Mouse (Mus musculus): ENCODE measurements at regions not wholly inside any gene's neighbourhood (a gene's known extent, or its start where the extent isn't known, plus 50 kb on each side); places are given as distances from the start of the nearest gene placed in this dataset.

- H3K4me3 ChIP-seq = no peak overlapping the region
- no peak for DNase-seq (ENCODE audit: low spot score in 2 of 2)
- H3K27ac ChIP-seq = no peak overlapping the region
- no peak for TF ChIP-seq CTCF (conservative IDR thresholded peaks at IDR 0.05)
These were observed 133.7 kb upstream of the Mocs2 start for GRCm38 (mm10) chr13:114684298-114684697.

DNA sequence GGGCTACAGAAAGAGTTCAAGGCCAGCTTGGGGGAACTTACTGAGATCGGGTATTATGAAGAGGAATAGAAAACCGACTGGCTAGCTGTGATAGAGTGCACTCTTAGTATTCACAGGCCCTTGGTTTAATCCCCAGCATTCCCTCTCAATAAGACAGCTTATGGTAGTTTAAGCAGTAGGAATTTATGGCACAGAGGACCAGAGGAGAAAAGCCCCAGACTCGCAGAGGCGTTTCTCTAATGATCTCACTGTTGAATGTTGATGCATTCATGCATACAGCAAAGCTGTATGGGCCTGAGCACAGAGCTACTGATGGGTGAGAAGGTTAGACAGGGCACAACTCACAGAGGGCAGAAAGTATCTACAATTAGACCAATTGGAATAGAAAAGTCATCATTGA lies 132.7 kb upstream of the Mocs2 start:
- Histone ChIP-seq H3K4me3 (no peak overlapping the region), H3K27ac (no peak overlapping the region)
- TF ChIP-seq CTCF (conservative IDR thresholded peaks at IDR 0.05) = no peak
- DNase-seq (ENCODE audit: low spot score in 2 of 2) = no peak

- no peak for TF ChIP-seq CTCF (conservative IDR thresholded peaks at IDR 0.05)
- H3K4me3 ChIP-seq = no peak overlapping the region
- H3K27ac ChIP-seq = no peak overlapping the region
- DNase-seq (ENCODE audit: low spot score in 2 of 2) = no peak
These were observed 105.4 kb upstream of the Mocs2 start for GRCm38 (mm10) chr13:114712601-114713000.

DNA sequence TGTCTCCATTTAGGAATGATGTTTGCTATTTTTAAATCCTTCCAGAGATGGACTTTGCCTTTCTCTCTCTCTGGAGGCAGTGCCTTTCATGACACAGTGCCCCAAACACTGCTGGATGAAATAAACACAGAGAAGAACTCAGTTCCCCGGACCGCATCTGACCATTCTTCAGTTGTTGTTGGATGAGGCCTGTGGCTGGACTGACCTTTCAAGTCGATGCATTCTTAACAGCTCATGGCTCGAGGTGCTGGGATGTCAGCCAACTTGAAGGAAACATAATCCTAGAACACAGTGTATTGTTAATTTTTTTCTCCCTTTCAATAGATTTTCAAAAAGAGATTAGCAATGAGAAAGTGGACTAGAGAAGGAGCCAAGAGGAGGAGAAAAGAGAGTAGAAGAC lies 98.3 kb upstream of the Mocs2 start:
- no peak overlapping the region for H3K27ac ChIP-seq
- H3K4me3 ChIP-seq = no peak overlapping the region
- no peak for DNase-seq (ENCODE audit: low spot score in 2 of 2)
- TF ChIP-seq CTCF (conservative IDR thresholded peaks at IDR 0.05) = no peak

DNA sequence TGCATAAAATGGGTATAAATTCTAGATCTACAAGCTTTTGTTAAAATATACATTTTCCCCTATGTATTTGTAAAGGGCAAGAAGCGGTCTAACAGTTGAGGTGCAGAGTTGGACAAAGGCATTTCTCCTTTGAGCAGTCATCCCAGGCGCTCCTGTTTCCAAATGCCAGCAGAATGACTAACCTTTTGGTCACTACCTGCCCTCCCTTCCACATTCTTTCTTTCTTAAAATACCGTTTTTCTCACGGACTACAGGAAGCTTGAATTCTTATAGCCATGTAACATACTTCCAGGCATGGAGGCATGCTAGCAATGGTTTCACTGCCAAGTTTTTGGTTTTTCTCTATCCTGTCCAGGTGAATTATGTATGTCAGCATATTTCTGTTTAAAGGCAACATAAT lies 91.2 kb upstream of the Mocs2 start:
- no peak for TF ChIP-seq CTCF (conservative IDR thresholded peaks at IDR 0.05)
- H3K27ac ChIP-seq = no peak overlapping the region
- no peak for DNase-seq (ENCODE audit: low spot score in 2 of 2)
- no peak overlapping the region for H3K4me3 ChIP-seq

- TF ChIP-seq CTCF (conservative IDR thresholded peaks at IDR 0.05) = no peak
- DNase-seq (ENCODE audit: low spot score in 2 of 2) = no peak
- Histone ChIP-seq H3K27ac (no peak overlapping the region), H3K4me3 (no peak overlapping the region)
These were observed 83.0 kb upstream of the Mocs2 start for GRCm38 (mm10) chr13:114735066-114735465.

DNA sequence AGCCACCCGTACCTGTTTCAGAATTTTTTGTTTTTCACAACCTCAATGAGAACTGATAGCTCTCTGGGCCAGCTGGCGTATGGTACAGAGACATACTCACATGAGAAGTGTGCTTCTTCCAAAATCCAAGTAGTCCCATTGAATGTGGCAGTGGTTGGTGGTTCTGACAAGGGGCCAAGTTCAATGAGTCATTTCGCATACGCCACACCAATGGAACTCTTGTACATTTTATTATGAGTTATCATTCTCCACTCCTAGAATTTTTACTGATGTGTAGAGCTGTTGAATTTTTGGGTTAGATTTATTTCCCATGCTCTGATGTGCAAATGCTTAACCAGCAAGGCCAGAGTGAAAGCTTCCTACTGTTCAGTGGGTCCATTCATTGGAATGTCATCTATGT lies 82.0 kb upstream of the Mocs2 start:
- Histone ChIP-seq H3K4me3 (no peak overlapping the region), H3K27ac (no peak overlapping the region)
- TF ChIP-seq CTCF (conservative IDR thresholded peaks at IDR 0.05) = no peak
- no peak for DNase-seq (ENCODE audit: low spot score in 2 of 2)

DNA sequence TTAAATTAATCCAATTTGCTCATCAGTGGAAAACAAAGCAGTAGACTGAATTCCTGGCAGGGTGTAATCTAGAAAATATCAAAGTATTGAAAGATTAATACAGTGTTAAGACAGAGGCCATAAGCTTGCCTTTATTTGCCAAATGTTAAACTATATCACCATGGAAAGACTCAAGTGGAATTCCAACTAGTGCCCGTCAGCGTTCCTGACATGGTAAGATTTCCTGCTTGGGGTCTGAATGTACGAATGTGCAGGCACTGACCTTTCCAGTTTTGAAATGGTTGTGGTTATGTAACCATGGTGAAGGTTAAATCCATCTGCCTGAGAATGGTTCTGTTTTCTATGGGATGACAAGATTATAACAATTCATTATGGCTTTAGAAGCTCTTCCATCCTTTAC lies 75.5 kb upstream of the Mocs2 start:
- no peak for TF ChIP-seq CTCF (conservative IDR thresholded peaks at IDR 0.05)
- no peak overlapping the region for H3K27ac ChIP-seq
- no peak overlapping the region for H3K4me3 ChIP-seq
- DNase-seq (ENCODE audit: low spot score in 2 of 2) = no peak

GRCm38 (mm10) chr13:114745814-114746213 lies 72.2 kb upstream of the Mocs2 start:
- Histone ChIP-seq H3K4me3 (no peak overlapping the region), H3K27ac (no peak overlapping the region)
- DNase-seq (ENCODE audit: low spot score in 2 of 2) = no peak
- TF ChIP-seq CTCF (conservative IDR thresholded peaks at IDR 0.05) = no peak

DNA sequence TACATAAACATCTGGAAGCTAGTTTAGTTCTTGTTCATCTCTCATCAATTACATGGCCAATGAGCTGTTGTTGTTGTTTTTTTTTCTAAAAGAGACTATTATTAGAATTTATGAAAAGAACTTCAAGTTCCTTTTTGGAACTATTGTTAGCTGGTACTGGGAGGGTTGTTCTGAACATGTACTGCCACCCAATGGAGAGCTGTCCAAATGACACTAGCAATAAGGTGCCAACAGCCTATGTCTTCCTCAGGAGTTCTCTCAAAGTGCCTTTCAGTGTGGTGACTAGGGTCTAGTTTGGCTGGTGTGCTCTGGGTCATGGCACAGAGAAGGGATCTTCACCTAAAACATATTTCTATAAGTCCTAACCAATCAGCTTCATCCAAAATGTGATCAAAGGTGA lies 60.6 kb upstream of the Mocs2 start:
- no peak overlapping the region for H3K4me3 ChIP-seq
- DNase-seq (ENCODE audit: low spot score in 2 of 2) = peak; percentile 16 to 25
- no peak overlapping the region for H3K27ac ChIP-seq
- peak; percentile 80 for TF ChIP-seq CTCF (conservative IDR thresholded peaks at IDR 0.05)

GRCm38 (mm10) chr13:114759886-114760285 lies 58.1 kb upstream of the Mocs2 start:
- no peak for DNase-seq (ENCODE audit: low spot score in 2 of 2)
- TF ChIP-seq CTCF (conservative IDR thresholded peaks at IDR 0.05) = no peak
- Histone ChIP-seq H3K27ac (no peak overlapping the region), H3K4me3 (no peak overlapping the region)

DNA sequence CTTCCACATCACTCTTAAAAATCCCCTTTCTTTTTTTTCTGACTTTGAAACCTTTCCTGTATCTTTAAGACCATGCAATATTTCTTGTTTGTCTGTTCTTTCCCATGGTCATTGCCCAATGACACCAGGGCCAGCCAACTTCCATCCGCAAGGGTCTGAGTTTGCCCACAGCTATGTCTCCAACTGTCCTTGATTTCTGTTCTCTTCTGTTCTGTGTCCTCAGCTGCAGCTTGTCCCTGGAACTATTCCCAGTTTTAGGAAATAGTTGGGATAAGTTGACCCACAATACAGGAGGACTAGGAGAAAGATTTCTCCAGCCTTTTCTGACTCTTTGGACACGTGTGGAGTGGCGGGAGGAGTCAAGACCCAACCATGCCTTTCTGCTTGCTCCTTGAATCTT lies 57.1 kb upstream of the Mocs2 start:
- H3K4me3 ChIP-seq = no peak overlapping the region
- TF ChIP-seq CTCF (conservative IDR thresholded peaks at IDR 0.05) = no peak
- H3K27ac ChIP-seq = no peak overlapping the region
- DNase-seq (ENCODE audit: low spot score in 2 of 2) = no peak

Small RNAs in the stretch of these regions (microRNA-seq; reads per million reads assigned to microRNA genes)
- gene Gm25950 = 0 reads per million in 2 experiments

Data from layer of hippocampus, adult 2 months (tissue).